Mouse (Mus musculus): Measurements from ENCODE around the gene Ms4a3.

GRCm38 (mm10) chr19:11589891-11590449 is 50.7 kb downstream of the Ms4a3 start:
- TF ChIP-seq CTCF (IDR thresholded peaks at IDR 0.05; ENCODE audit: control insufficient read depth, insufficient read depth, insufficient read length) (no peak), USF1 (IDR thresholded peaks at IDR 0.05; ENCODE audit: low read depth) (no peak), MYOG (IDR thresholded peaks at IDR 0.05; ENCODE audit: control insufficient read depth, extremely low read depth, insufficient read length) (no peak), CEBPB (IDR thresholded peaks at IDR 0.05; ENCODE audit: low read depth) (no peak)

Measured in C2C12 (cell line).